Mouse (Mus musculus) limb, embryonic 15.5 days (tissue): ENCODE measurements around the gene Hdac8. TPM values are rescaled to one million over a fixed set of nuclear protein-coding genes. Genes with fewer than 3 reads are reported as not detected.
A peak's percentile ranks its signal among the peaks of the same experiment; 100 is the strongest.

ENCODE experiments used
- ATAC-seq: fragments of 200-750 bp; cut with Nextera tagmentation; 2 replicates; pipeline ENCODE4 v1.8.0; 2017; ENCODE audit warnings: low read depth, moderate TSS enrichment; ENCODE audit not compliant: insufficient number of reproducible peaks, low FRiP score, low TSS enrichment
- H3K27ac ChIP-seq: fragments of 300-500 bp; sonication (generic); 2 replicates; pipeline ENCODE4 v1.5.1; 2015; ENCODE audit warnings: moderate library complexity, mild to moderate bottlenecking, inconsistent platforms
- H3K27me3 ChIP-seq: fragments of 300-500 bp; sonication (generic); 2 replicates; pipeline ENCODE4 v1.6.1; 2015; ENCODE audit warnings: inconsistent platforms
- H3K36me3 ChIP-seq: fragments of 300-500 bp; sonication (generic); 2 replicates; pipeline ENCODE4 v1.6.1; 2015; ENCODE audit warnings: inconsistent platforms
- H3K4me1 ChIP-seq: fragments of 300-500 bp; sonication (generic); 2 replicates; pipeline ENCODE4 v1.6.1; 2015; ENCODE audit warnings: inconsistent platforms
- H3K4me2 ChIP-seq: fragments of 300-500 bp; sonication (generic); 2 replicates; pipeline ENCODE4 v1.6.1; 2015; ENCODE audit warnings: mild to moderate bottlenecking, inconsistent platforms
- H3K4me3 ChIP-seq: fragments of 300-500 bp; sonication (generic); 2 replicates; pipeline ENCODE4 v1.5.1; 2015; ENCODE audit warnings: mild to moderate bottlenecking, inconsistent platforms
- H3K9ac ChIP-seq: fragments of 300-500 bp; sonication (generic); 2 replicates; pipeline ENCODE4 v1.6.1; 2015; ENCODE audit warnings: inconsistent platforms
- H3K9me3 ChIP-seq: fragments of 300-500 bp; sonication (generic); 2 replicates; pipeline ENCODE4 v1.6.1; 2016; ENCODE audit warnings: inconsistent platforms
- WGBS: fragments of 180-500 bp; shearing (Covaris S2); methylation state at CpG from one replicate; pipeline ENCODE4 v1.1.7; 2015; 5-methylcytosine and 5-hydroxymethylcytosine counted together
- microRNA-seq: library from miRNA; unstranded; fragments of <30 nt; microRNA quantifications from one replicate; pipeline ENCODE4, GENCODE M21; 2016
- polyA plus RNA-seq: library from polyadenylated mRNA; unstranded; fragments of >200 nt; fragmentation: Nextera tagmentation; extraction: Ambion mirVana; gene quantifications from 2 replicates; pipeline ENCODE4 v1.2.1, GENCODE M21; 2015

The Hdac8 gene
- polyA plus RNA-seq, 1 experiment from 2014 or later: 13.2 TPM

DNA sequence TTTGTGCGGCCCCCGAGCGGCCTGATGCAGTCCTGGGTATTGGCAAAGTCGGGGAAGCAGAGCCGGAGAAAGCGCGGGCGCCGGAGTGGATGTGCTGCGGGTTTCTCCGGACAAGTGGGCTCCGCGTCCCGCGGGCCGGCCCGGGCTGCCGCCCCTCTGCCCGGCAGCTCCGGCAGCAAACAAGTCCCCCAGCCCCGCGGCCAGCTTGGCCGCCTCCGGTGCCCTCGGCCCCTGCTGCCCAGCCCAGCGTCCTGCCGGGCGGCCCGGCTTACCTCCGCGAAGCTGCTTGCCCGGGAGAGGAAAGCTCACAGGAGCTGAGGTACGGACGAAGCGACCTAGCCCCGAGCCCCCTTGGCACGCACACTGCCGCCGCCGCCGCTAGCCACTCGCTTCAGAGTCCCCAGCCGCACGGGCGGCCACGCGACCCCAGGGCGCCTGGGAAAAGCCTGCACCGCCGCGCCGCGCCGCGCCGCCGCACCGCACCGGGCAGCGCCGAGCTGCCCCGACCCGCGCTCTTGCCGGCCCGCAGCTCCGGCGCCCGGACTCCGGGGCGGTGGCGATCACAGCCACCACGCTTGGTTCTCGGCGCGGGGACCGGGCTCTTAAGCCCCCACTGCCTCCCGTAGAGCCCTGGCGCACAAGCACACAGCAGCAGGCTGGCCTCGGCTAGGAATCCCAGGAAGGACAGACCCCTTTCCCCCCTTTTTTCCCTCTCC, 253.8 kb downstream of the Hdac8 start:
- no peaks in the 10 kb centered on the region for H3K36me3 ChIP-seq
- peaks cover 2% of the 10 kb centered on the region; the same call in 1 of the 2 replicates for H3K4me1 ChIP-seq
- H3K9me3 ChIP-seq: no peaks in the 10 kb centered on the region
- peak overlapping the region; percentile 55 for H3K4me3 ChIP-seq
- H3K9ac ChIP-seq: peak overlapping the region; percentile 23
- ATAC-seq: 0 out of 2 replicates have a peak, but pooled peaks have one; percentile 14
- H3K27me3 ChIP-seq: peaks cover 59% of the 10 kb centered on the region
- peak overlapping the region; percentile 69 for H3K27ac ChIP-seq
- H3K4me2 ChIP-seq: peak overlapping the region; percentile 83
- 15% methylated on average over 48 of the region's 80 CpGs for WGBS

DNA sequence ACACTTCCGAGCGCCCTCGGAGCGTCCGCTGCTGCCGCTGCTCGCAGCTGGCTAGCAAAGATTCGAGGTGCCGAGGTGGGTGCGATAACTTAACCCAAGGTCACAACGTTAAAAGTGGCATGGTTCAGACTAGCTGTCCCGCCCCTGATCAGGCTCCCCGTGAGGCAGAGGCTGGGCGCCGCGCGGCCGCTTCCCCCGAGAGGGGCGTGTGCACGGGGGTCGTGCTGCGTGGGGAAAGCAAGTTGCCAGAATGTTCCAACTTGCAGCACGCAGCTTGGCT, 254.3 kb downstream of the Hdac8 start:
- Histone ChIP-seq H3K27me3 (peaks cover 59% of the 10 kb centered on the region), H3K27ac (no peak overlapping the region), H3K36me3 (no peaks in the 10 kb centered on the region), H3K4me1 (peaks cover 2% of the 10 kb centered on the region; the same call in 1 of the 2 replicates), H3K4me3 (peak overlapping the region; percentile 55), H3K9me3 (no peaks in the 10 kb centered on the region), H3K4me2 (peak overlapping the region; percentile 83), H3K9ac (peak overlapping the region; percentile 23; the same call in 1 of the 2 replicates)
- ATAC-seq: no peak
- 26% methylated on average over 24 of the region's 24 CpGs for WGBS

- Histone ChIP-seq H3K27ac (no peak overlapping the region), H3K9me3 (no peaks in the 10 kb centered on the region), H3K36me3 (no peaks in the 10 kb centered on the region), H3K4me2 (peak overlapping the region; percentile 83), H3K9ac (0 out of 2 replicates have a peak overlapping the region, but pooled peaks have one; percentile 4), H3K27me3 (peaks cover 59% of the 10 kb centered on the region), H3K4me1 (peaks cover 2% of the 10 kb centered on the region; the same call in 1 of the 2 replicates), H3K4me3 (peak overlapping the region; percentile 55)
- WGBS: 18% methylated on average over 56 of the region's 68 CpGs
- no peak for ATAC-seq
These were observed 254.8 kb downstream of the Hdac8 start for GRCm38 (mm10) chrX:102250150-102250890.

DNA sequence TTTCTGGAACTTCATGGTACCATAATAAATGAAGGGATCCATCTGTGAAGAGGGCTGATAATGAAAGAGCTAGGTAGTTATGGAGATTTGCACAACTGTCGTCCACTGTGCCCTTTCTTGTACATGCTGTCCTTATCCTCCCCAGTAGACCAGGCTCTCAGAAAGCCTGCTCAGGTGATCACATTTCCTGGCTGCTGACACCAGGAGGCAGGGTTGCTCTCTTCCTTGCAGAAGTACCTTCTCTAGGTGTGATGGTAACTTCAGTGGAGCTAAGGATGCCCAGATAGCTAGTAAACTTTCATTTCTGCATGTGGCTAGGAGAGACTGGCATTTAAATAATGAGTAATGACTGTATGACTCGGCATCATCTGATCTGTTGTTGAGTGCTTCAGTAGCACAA, 260.8 kb downstream of the Hdac8 start:
- no peak for ATAC-seq
- Histone ChIP-seq H3K27ac (no peak overlapping the region), H3K4me3 (no peak overlapping the region), H3K4me2 (no peak overlapping the region), H3K4me1 (no peaks in the 10 kb centered on the region), H3K27me3 (peaks cover 15% of the 10 kb centered on the region), H3K9ac (no peak overlapping the region), H3K9me3 (no peaks in the 10 kb centered on the region), H3K36me3 (no peaks in the 10 kb centered on the region)
- WGBS: 62% methylated on average over 2 of the region's 2 CpGs

Small RNA genes lying within 50 kb of the gene (microRNA-seq; reads per million reads assigned to microRNA genes)
- gene Gm26318: not detected

Other genes starting within 250 kb of the Hdac8 start
- 8.5 and 9.4 TPM in 2 replicates for gene Phka1, start 138.9 kb upstream of the Hdac8 start, polyA plus RNA-seq
- not detected in 2 replicates for gene Gm3880, start 181.6 kb upstream of the Hdac8 start, polyA plus RNA-seq
- not detected in 2 replicates for gene Gm9112, start 202.3 kb upstream of the Hdac8 start, polyA plus RNA-seq
- not detected in 2 replicates for gene Dmrtc1b, start 202.5 kb upstream of the Hdac8 start, polyA plus RNA-seq